Mouse (Mus musculus) embryonic fibroblast, embryonic 13.5 days (primary cell): ENCODE measurements around the gene C330007P06Rik. TPM values are rescaled to one million over a fixed set of nuclear protein-coding genes. Genes with fewer than 3 reads are reported as not detected.
"Not testable (repeated sequence)": the region's sequence is repeated elsewhere in the genome, so short reads cannot be mapped to it uniquely, and the experiment has no call there.

Experiments
- H3K27ac ChIP-seq: 2 replicates; pipeline ENCODE4 v1.5.1; 2012; ENCODE audit warnings: low read length, control low read depth, inconsistent platforms; ENCODE audit not compliant: insufficient read depth
- H3K4me1 ChIP-seq: 2 replicates; pipeline ENCODE4 v1.6.1; 2011; ENCODE audit warnings: low read length; ENCODE audit not compliant: control insufficient read depth, insufficient read depth
- H3K4me3 ChIP-seq: 2 replicates; pipeline ENCODE4 v1.5.1; 2011; ENCODE audit warnings: mild to moderate bottlenecking, control low read depth, low read length; ENCODE audit not compliant: insufficient read depth
- CTCF ChIP-seq: IDR thresholded peaks from 2 replicates; pipeline ENCODE4 v1.5.1; 2011; ENCODE audit warnings: mild to moderate bottlenecking, control low read depth, low read length, moderate library complexity, borderline replicate concordance; ENCODE audit not compliant: insufficient read depth
- POLR2A ChIP-seq: IDR thresholded peaks from 2 replicates; pipeline ENCODE4 v1.6.1; 2011; ENCODE audit warnings: low read depth, mild to moderate bottlenecking, control low read depth, low read length, moderate library complexity
- polyA plus RNA-seq: library from polyadenylated mRNA; stranded (reverse); fragments of >200 nt; gene quantifications from 2 replicates; pipeline ENCODE4 v1.2.4, GENCODE M21; 2011; ENCODE audit warnings: low read depth; ENCODE audit not compliant: missing spikeins, insufficient read length

The C330007P06Rik gene
- 43.8 and 52.9 TPM in 2 replicates for polyA plus RNA-seq

DNA sequence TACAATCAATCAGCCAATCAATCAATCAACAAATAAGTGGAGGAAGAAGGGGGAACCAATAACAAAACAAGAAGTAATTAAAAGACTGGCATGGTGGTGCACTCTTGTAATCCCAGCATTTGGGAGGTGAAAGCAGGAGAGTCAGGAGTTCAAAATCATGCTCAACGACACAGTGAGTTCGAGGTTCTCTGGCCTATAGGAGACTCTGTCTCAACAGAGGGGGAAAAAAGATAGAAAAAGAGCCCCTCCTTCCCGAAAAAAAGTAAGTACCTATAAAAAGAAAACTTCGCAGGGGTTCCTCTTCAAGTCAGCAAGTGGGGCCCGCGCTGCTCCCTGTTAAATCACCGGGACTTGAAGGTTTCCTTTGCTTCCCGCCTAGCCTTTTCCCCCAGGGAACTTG is at the start of gene C330007P06Rik, which contains the start of gene Ube2a:
TSS of gene C330007P06Rik (minus strand) at position 347 of the 400 bp plus-strand sequence.
TSS of gene Ube2a (plus strand) at position 136 of the 400 bp plus-strand sequence.
- H3K4me3 ChIP-seq: peak within 1 kb of the TSS; percentile 91
- no peak for TF ChIP-seq POLR2A
- TF ChIP-seq CTCF: no peak
- H3K4me1 ChIP-seq: no peaks in the 10 kb centered on the region
- H3K27ac ChIP-seq: no peak within 1 kb of the TSS; the same call in 1 of the 2 replicates

DNA sequence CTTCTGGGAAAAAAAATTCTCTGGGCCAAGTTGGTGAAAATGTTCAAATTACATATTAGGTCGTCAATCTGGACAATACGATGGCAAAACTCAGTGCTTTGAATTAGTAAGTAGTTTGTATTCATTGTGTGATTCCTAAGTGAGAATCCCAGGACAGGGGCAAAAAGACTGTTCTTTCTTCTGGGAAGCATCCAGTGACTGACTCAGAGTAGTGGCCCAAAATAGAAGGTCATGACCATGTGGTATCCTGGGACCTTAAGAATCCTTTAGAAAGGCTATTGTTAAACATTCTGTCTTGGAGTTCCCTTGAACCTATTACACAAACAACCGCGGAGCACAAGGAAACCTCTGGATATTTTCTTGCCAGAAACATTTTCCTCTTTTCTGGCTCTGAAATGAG is 47.4 kb upstream of the C330007P06Rik start:
- no peak for TF ChIP-seq POLR2A
- no peak for TF ChIP-seq CTCF
- Histone ChIP-seq H3K27ac (no peak overlapping the region), H3K4me1 (no peaks in the 10 kb centered on the region), H3K4me3 (no peak overlapping the region)

DNA sequence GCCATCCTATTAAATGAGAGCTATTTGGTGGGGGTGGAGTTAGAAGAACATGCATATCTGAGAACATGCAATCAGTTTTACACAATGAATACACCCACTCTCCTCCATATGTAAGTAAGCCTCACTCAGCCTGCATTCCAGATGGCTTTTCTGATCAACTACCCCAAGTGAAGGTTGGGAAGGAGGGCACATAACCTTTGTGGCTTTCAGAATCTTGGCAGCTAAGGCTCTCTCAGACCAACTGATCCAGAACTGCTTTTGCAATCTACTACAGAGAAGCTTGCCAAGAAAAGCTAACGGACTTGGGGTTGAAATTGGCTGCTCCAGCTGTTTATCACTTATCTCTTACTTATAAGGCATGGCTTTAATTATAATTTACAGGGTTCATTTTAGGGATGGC is 43.8 kb upstream of the C330007P06Rik start:
- no peaks in the 10 kb centered on the region for H3K4me1 ChIP-seq
- no peak overlapping the region for H3K27ac ChIP-seq
- no peak overlapping the region for H3K4me3 ChIP-seq
- TF ChIP-seq CTCF (no peak), POLR2A (no peak)

DNA sequence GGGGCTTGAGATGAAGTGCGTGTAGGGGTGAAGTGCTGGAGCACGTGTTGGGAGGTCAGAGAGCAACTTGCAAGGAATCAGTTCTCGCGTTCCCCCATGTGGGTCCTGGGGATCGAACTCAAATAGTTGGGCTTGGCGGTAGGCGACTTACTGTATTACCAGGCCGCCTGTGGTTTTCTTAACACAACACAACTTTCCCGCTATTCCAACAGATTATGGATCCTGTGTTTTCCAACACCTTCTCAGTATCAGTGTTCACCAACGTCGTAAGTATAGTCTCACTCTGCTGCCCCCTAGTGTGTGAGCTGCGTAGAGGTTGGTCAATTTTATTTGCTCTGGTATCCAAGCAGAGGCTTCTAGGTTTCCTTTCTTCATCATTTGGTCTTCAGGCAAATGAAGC is 37.4 kb upstream of the C330007P06Rik start:
- TF ChIP-seq CTCF: no peak
- TF ChIP-seq POLR2A: no peak
- Histone ChIP-seq H3K4me1 (no peaks in the 10 kb centered on the region), H3K4me3 (no peak overlapping the region), H3K27ac (no peak overlapping the region)

DNA sequence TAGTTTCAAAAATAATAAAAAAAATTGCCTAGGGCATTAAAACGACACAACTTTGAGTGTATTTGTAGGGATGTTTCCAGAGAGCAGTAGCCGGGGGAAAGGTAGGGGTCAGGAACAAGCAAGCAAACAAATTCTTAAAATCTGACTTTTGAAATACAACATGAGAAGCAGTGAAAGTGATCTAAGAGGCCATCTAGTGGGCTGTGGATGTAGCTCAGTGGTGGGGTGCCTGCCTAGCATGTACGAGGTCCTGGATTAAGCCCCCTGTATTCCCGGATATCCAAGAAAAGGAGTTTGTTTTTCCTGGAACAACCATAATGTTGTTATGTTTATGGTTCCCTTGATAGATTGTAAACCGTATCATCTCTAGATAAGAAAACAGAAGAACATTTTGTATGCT is 32.6 kb upstream of the C330007P06Rik start:
- TF ChIP-seq POLR2A: no peak
- no peak for TF ChIP-seq CTCF
- Histone ChIP-seq H3K27ac (no peak overlapping the region), H3K4me1 (no peaks in the 10 kb centered on the region)

DNA sequence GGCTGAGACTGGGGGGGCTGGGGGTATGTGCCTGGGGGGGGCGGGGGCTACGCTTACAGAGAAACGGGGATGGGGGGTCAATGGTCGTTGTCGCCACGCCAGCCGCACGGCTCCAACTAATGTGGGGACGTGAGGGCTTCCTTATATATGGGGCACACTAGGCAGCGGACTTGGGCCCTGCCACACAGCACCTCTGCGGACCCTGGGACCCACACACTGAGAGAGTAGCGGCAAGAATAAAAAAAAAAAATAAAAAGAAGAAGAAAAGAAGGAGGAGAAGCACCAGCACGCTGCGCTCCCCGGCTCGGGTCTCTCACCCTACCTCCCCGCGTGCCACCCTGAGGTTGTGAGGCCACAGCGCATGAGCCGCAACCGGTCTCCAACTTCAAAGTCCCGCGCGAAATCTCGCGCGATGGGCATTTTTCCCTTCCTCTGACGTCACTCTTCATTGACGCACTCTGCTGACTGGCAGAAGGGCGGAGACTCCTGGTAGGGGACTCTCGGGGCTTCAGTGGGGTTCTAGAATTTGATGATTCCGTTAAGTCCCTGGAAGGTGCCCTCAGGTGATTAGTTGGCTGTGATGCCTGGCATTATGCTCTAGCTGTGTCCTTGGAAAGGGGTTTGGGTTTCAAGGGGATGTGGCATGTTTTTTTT is 29.3 kb upstream of the C330007P06Rik start:
- TF ChIP-seq CTCF: no peak
- TF ChIP-seq POLR2A: peak; percentile 91
- Histone ChIP-seq H3K27ac (peak overlapping the region; percentile 57; the same call in 1 of the 2 replicates), H3K4me3 (peak overlapping the region; percentile 70)

More for the DNA sequence above, 32.6 kb upstream of the C330007P06Rik start:
- no peak overlapping the region for H3K4me3 ChIP-seq

DNA sequence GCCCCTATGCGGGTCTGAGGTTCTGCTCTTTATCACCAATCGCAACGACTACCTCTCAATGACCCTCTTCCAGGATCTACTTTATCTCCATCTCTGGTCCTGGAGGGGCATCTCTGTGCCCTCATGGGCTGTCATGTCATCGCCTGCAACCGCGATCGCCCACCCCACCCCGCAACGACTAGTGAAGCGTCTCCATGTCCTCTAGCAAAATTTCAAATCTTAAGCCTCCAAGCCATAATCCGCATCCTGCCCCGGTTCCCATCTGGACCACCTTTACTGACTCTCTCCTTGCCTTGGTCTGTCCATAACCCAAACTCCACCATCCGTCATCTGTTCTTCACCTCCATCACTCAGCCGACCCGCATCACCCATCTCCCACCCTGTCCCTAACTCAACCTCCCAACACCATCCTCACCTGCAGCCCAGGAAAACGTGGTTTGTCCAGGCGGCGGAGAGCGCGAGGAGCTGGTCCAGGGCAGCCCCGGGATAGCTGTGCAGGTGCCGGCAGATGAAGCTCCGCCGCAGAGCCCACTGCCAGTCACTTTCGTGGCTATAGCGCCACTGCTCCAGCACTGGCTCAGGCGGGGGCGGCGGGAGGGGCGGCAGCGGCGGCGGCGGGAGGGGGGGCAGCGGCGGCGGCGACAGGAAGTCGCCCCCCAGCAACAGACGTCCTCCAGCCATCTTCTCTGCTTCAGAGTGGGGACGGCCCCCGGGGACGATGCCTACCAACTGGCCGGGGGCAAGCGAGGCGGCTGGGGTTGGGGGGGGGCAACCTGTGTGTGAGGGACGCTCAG is 28.6 kb upstream of the C330007P06Rik start, which contains the start of gene Nkrf:
TSS of gene Nkrf (minus strand) at position 579 of the 794 bp plus-strand sequence.
- H3K4me3 ChIP-seq: peak within 1 kb of the TSS; percentile 83
- H3K4me1 ChIP-seq: no peaks in the 10 kb centered on the region
- no peak for TF ChIP-seq CTCF
- TF ChIP-seq POLR2A: peak; percentile 22; the same call in 1 of the 2 replicates
- H3K27ac ChIP-seq: peak within 1 kb of the TSS; percentile 57; the same call in 1 of the 2 replicates

More for the DNA sequence above, 29.3 kb upstream of the C330007P06Rik start:
- no peaks in the 10 kb centered on the region for H3K4me1 ChIP-seq

DNA sequence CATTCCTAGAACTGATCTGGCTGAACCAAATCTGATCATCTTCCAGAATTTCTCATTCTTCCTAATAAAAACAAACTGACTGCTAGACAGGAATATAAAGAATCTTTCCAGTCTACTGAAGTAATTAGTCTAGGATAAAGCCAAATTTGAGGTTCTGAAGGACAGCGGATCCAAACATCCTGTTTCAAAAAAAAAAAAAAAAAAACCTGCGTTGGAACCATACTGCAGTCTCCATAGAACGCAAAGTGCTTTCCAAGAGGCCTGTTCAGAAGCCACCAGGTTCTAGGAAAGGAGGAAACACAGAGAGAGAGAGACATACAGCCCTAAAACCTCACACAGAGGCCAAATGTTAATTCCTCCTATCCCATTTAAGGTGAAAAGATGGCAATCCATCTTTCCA is 27.7 kb upstream of the C330007P06Rik start:
- H3K4me3 ChIP-seq: peak overlapping the region; percentile 83
- TF ChIP-seq POLR2A (no peak), CTCF (no peak)
- H3K4me1 ChIP-seq: no peaks in the 10 kb centered on the region
- no peak overlapping the region for H3K27ac ChIP-seq

DNA sequence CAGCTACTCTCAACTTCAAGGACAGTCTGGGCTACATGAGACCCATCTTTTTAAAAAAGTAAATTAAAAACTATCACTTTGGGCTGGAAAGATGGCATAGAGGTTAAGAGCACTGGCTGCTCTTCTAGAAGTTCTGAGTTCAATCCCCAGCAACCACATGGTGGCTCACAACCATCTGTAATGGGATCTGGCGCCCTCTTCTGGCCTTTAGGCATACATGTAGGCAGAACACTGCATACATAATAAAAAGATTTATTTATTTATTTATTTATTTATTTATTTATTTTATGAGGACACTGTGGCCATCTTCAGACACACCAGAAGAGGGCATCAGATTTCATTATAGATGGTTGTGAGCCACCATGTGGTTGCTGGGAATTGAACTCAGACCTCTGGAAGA is 25.0 kb upstream of the C330007P06Rik start:
- not testable (repeated sequence) for H3K27ac ChIP-seq, H3K4me3 ChIP-seq, H3K4me1 ChIP-seq

DNA sequence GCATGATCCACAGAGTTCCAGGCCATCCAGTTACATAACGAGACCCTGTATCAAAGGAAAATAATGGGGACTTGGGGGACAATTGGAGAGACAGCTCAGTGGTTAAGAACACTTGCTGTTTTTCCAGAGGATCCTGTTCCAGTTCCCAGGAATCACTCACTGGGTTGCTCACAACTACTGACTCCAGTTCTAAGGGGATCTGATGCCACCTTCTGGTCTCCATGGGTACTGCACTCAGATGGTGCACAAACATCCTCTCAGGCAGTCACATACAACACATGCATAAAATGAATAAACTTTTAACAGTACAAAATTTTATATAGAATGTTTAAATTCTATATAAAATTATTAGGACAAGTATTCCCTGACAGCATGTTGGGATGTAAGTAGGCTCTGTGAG is 10.8 kb upstream of the C330007P06Rik start:
- no peak overlapping the region for H3K27ac ChIP-seq
- no peak for TF ChIP-seq POLR2A
- TF ChIP-seq CTCF: no peak
- no peaks in the 10 kb centered on the region for H3K4me1 ChIP-seq
- no peak overlapping the region for H3K4me3 ChIP-seq
